Mouse (Mus musculus) heart, embryonic 12.5 days (tissue): ENCODE data around the gene Ddx6. TPM values are rescaled to one million over a fixed set of nuclear protein-coding genes. Genes with fewer than 3 reads are reported as not detected.
"Not testable (repeated sequence)": the region's sequence is repeated elsewhere in the genome, so short reads cannot be mapped to it uniquely, and the experiment has no call there.

Experiments
- ATAC-seq: fragments of 200-750 bp; cut with Nextera tagmentation; 2 replicates; pipeline ENCODE4 v1.8.0; 2017; ENCODE audit warnings: moderate TSS enrichment, moderate library complexity; ENCODE audit not compliant: insufficient number of reproducible peaks, low FRiP score
- H3K27ac ChIP-seq: fragments of 300-500 bp; sonication (generic); 2 replicates; pipeline ENCODE4 v1.5.1; 2016; ENCODE audit warnings: mild to moderate bottlenecking, moderate library complexity; ENCODE audit not compliant: poor library complexity, severe bottlenecking
- H3K27me3 ChIP-seq: fragments of 300-500 bp; sonication (generic); replicated peaks from 2 replicates; pipeline ENCODE4 v1.6.1; 2016; ENCODE audit warnings: mild to moderate bottlenecking, moderate library complexity
- H3K36me3 ChIP-seq: fragments of 300-500 bp; sonication (generic); 2 replicates; pipeline ENCODE4 v1.6.1; 2016; ENCODE audit warnings: mild to moderate bottlenecking, moderate library complexity
- H3K4me1 ChIP-seq: fragments of 300-500 bp; sonication (generic); replicated peaks from 2 replicates; pipeline ENCODE4 v1.6.1; 2016; ENCODE audit warnings: mild to moderate bottlenecking
- H3K4me2 ChIP-seq: fragments of 300-500 bp; sonication (generic); 2 replicates; pipeline ENCODE4 v1.6.1; 2016; ENCODE audit warnings: mild to moderate bottlenecking, moderate library complexity
- H3K4me3 ChIP-seq: fragments of 300-500 bp; sonication (generic); 2 replicates; pipeline ENCODE4 v1.5.1; 2016; ENCODE audit warnings: mild to moderate bottlenecking
- H3K9ac ChIP-seq: fragments of 300-500 bp; sonication (generic); 2 replicates; pipeline ENCODE4 v1.6.1; 2016; ENCODE audit warnings: mild to moderate bottlenecking, moderate library complexity
- H3K9me3 ChIP-seq: fragments of 300-500 bp; sonication (generic); replicated peaks from 2 replicates; pipeline ENCODE4 v1.6.1; 2016; ENCODE audit warnings: mild to moderate bottlenecking, moderate library complexity
- WGBS: fragments of 180-500 bp; shearing (Covaris S2); methylation state at CpG from one replicate; pipeline ENCODE4 v1.1.7; 2016; 5-methylcytosine and 5-hydroxymethylcytosine counted together
- polyA plus RNA-seq: library from polyadenylated mRNA; unstranded; fragments of >200 nt; fragmentation: Nextera tagmentation; extraction: Ambion mirVana; gene quantifications from 2 replicates; pipeline ENCODE4 v1.2.1, GENCODE M21; 2016

The Ddx6 gene
- polyA plus RNA-seq, 1 experiment from 2014 or later: 12.4 TPM

DNA sequence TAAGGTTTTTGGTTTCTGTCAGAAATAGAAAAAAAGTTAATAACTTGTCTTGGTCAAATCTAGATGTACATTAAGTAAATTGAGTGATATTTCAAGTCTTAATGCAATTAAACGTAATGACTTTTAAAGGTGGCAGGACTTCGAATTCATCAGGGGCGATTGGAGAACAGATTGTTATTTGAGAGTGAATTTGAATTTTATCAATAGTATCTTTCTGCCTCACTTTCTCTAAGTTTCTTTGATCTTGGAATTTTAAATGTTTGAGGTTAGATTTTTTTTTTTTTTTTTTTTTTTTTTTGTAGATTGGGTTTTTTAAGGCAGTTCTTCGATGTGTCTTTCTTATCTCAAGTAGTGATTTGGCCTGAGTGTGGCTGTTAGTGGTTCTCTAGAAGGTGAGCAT is 2.0 kb downstream of the Ddx6 start:
- Histone ChIP-seq H3K9ac (no peak overlapping the region), H3K36me3 (peaks cover 37% of the 10 kb centered on the region), H3K27ac (no peak overlapping the region), H3K4me3 (no peak overlapping the region), H3K27me3 (no peaks in the 10 kb centered on the region), H3K9me3 (no peaks in the 10 kb centered on the region), H3K4me2 (no peak overlapping the region), H3K4me1 (peaks cover 23% of the 10 kb centered on the region)
- no peak for ATAC-seq
- 51% methylated on average over 4 of the region's 4 CpGs for WGBS

DNA sequence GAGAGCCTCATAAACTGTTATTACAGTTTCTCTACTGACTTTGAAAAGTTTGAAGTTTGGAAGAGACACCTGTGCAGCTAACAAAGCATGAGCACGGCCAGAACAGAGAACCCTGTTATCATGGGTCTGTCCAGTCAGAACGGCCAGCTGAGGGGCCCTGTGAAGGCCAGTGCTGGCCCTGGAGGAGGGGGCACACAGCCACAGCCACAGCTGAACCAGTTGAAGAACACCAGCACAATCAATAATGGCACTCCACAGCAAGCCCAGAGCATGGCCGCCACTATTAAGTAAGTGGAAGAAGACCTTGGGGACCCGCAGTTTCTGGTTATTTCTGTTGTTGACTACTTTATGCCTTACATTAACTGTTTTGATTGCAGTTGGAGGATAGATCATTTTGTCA is 2.6 kb downstream of the Ddx6 start:
- Histone ChIP-seq H3K4me3 (peak overlapping the region; percentile 16), H3K27me3 (no peaks in the 10 kb centered on the region), H3K9me3 (no peaks in the 10 kb centered on the region), H3K27ac (no peak overlapping the region), H3K4me2 (peak overlapping the region; percentile 55), H3K36me3 (peaks cover 42% of the 10 kb centered on the region), H3K9ac (no peak overlapping the region), H3K4me1 (peaks cover 23% of the 10 kb centered on the region)
- WGBS: 47% methylated on average over 4 of the region's 4 CpGs
- ATAC-seq: no peak

DNA sequence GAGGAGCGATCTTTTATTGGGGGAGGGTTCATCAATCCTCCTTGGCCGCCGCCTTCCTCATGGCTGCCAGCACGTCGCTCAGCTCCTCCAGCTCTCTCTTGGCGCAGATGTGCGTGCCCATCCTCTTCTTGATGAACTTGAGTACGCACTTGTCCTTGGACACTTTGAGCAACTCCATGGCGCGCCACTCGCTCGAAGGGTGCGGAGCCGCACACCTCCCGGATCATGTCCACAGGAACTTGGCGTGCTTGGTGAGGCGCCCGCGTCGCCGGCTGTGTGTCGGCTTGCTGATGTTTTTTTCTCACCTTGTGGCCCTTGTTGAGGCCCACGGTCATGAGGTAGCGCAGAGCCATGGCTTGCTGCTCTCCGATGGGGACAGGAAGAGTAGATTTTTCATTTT is 5.7 kb downstream of the Ddx6 start:
- no peak overlapping the region for H3K4me2 ChIP-seq
- peaks cover 17% of the 10 kb centered on the region for H3K4me1 ChIP-seq
- H3K4me3 ChIP-seq: no peak overlapping the region
- ATAC-seq: no peak
- no peaks in the 10 kb centered on the region for H3K27me3 ChIP-seq
- H3K36me3 ChIP-seq: peaks cover 72% of the 10 kb centered on the region
- H3K9ac ChIP-seq: no peak overlapping the region
- 96% methylated on average over 25 of the region's 25 CpGs for WGBS
- no peak overlapping the region for H3K27ac ChIP-seq
- H3K9me3 ChIP-seq: no peaks in the 10 kb centered on the region

DNA sequence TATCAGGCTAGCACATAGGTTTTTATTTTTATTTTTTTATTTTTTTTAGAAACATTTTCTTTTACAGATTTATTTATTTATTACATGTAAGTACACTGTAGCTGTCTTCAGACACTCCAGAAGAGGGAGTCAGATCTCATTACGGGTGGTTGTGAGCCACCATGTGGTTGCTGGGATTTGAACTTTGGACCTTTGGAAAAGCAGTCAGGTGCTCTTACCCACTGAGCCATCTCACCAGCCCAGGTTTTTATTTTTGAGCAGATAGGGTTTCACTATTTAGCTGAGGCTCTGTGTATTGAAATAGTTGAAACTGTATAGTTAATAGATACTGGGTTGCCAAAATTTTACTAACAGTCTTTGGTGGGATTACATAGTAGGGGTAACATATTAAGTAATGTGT is 8.4 kb downstream of the Ddx6 start:
- H3K27ac ChIP-seq, ATAC-seq, H3K9me3 ChIP-seq, H3K9ac ChIP-seq, H3K27me3 ChIP-seq, H3K4me2 ChIP-seq, H3K4me1 ChIP-seq, H3K4me3 ChIP-seq: not testable (repeated sequence)
- peaks cover 84% of the 10 kb centered on the region for H3K36me3 ChIP-seq
- WGBS: 76% methylated on average over 1 of the region's 1 CpGs

DNA sequence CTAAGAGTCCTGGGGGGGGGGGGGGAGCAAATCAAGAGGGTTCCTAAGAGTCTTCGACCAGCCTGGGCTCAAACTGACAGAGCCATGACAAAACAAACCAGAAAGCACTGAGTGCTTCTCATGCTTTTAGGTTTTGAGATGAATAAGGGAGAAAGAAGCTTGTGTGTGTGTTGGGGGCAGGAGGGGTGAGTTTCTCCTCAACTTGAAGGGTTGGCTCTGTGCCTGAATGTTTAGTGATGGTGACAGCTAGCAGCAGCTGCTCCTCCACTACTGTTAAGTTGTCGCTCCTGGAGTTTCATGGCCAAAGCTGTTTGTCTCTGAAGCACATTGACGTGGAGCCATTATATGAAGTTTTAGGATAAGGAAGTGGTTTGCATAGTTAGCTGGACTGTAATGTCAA is 16.4 kb downstream of the Ddx6 start:
- Histone ChIP-seq H3K9ac (no peak overlapping the region), H3K4me2 (no peak overlapping the region), H3K4me1 (peaks cover 6% of the 10 kb centered on the region; the same call in 1 of the 2 replicates), H3K27me3 (no peaks in the 10 kb centered on the region), H3K36me3 (peaks cover 80% of the 10 kb centered on the region), H3K9me3 (no peaks in the 10 kb centered on the region), H3K27ac (no peak overlapping the region), H3K4me3 (no peak overlapping the region)
- WGBS: 69% methylated on average over 3 of the region's 3 CpGs
- no peak for ATAC-seq

DNA sequence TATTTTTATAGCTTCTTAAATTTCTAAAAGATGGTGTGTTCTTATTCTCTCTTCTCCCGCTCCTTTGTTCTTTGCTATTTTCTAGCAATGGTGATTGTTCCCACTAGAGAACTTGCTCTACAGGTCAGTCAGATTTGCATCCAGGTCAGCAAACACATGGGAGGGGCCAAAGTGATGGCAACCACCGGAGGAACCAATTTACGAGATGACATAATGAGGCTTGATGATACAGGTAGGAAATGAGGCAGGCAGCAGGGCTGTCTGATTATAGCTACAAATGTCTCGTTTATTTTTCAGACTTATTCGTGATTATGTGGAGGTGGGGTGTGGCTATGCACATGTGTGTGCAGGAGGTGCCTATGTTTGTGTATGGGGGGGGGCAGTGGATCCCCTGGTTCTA is 19.7 kb downstream of the Ddx6 start:
- Histone ChIP-seq H3K27me3 (no peaks in the 10 kb centered on the region), H3K9me3 (no peaks in the 10 kb centered on the region), H3K4me1 (peaks cover 6% of the 10 kb centered on the region; the same call in 1 of the 2 replicates), H3K9ac (no peak overlapping the region), H3K4me3 (no peak overlapping the region), H3K27ac (no peak overlapping the region), H3K36me3 (peaks cover 74% of the 10 kb centered on the region), H3K4me2 (no peak overlapping the region)
- no peak for ATAC-seq
- 86% methylated on average over 5 of the region's 5 CpGs for WGBS

DNA sequence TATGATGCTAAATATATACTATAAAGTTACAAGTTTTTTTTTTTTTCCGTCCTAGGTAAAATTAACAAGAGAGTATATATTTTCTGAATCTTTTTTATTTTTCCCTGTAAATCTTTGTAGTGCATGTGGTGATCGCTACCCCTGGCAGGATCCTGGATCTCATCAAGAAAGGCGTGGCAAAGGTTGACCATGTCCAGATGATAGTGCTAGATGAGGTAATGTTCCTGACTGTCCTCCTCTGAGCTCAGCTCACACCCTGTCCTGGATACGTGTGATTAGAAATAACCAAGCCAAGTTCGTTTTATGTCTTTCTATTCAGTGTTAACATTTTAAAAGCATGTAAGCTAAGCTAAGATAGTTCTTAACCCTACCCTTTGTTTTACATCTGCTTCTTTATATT is 21.6 kb downstream of the Ddx6 start:
- Histone ChIP-seq H3K4me1 (no peaks in the 10 kb centered on the region), H3K27ac (no peak overlapping the region), H3K36me3 (peaks cover 72% of the 10 kb centered on the region), H3K27me3 (no peaks in the 10 kb centered on the region), H3K4me2 (no peak overlapping the region), H3K9ac (no peak overlapping the region), H3K4me3 (no peak overlapping the region), H3K9me3 (no peaks in the 10 kb centered on the region)
- 75% methylated on average over 5 of the region's 5 CpGs for WGBS
- ATAC-seq: no peak

DNA sequence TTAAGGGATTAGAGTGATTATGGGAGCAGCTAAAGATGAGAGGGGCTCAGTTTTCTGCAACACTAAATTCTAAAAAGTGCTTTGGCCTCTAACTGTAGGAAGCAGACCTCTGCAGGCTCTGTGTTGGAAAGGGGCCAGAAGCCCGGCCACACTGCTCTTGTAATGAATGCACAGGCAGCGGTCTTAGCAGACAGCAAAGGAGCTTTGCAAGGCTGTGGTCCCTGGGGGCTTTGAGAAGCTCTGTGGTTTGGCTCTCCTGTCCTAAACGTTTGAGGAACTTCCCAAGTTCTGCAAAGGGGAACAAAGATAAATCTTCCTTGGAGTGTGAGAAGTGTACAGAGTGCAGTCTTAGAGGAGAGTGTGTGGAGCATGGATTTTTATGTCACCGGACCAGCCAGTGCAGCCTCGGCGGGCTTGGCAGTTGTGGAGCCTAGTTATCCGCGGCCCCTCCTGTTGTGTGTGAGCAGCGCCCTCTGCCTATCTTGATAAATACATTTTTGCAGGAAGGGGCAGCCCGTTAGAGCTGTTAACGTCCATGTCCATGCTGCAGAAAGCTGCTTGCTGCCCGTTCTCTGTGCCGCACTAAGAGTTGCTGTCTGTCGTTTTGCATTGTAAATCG is 33.0 kb downstream of the Ddx6 start:
- H3K9me3 ChIP-seq: no peaks in the 10 kb centered on the region
- 0 out of 2 replicates have a peak, but pooled peaks cover 3% of the 10 kb centered on the region for H3K4me1 ChIP-seq
- H3K4me2 ChIP-seq: no peak overlapping the region
- H3K27ac ChIP-seq: no peak overlapping the region
- no peaks in the 10 kb centered on the region for H3K27me3 ChIP-seq
- no peak overlapping the region for H3K4me3 ChIP-seq
- 75% methylated on average over 15 of the region's 15 CpGs for whole genome bisulfite sequencing
- ATAC-seq: no peak
- H3K9ac ChIP-seq: no peak overlapping the region
- peaks cover 64% of the 10 kb centered on the region for H3K36me3 ChIP-seq

DNA sequence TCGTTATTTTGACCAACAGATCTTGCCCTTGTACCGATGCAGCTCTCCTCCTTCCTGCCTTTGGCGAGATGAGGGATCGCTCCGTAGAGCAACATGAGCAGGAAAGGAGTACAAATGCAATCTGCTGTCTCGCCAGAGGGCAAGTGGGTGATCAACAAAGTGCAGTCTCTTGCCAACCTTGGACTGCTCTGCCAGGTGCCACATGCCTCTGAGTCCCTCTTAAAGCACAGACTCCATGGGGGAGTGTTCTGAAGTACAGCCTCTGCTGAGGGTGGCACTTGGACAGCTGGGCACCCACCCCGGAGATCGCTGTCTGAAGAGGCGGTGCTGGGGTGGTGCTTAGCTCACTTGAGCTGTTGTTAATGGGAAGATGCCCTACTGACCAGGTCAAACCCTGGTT is 34.0 kb downstream of the Ddx6 start:
- not testable (repeated sequence) for H3K9me3 ChIP-seq, H3K4me3 ChIP-seq, ATAC-seq, H3K9ac ChIP-seq, H3K27me3 ChIP-seq, H3K4me2 ChIP-seq, H3K27ac ChIP-seq, H3K4me1 ChIP-seq
- H3K36me3 ChIP-seq: peaks cover 55% of the 10 kb centered on the region
- WGBS: 91% methylated on average over 9 of the region's 9 CpGs

DNA sequence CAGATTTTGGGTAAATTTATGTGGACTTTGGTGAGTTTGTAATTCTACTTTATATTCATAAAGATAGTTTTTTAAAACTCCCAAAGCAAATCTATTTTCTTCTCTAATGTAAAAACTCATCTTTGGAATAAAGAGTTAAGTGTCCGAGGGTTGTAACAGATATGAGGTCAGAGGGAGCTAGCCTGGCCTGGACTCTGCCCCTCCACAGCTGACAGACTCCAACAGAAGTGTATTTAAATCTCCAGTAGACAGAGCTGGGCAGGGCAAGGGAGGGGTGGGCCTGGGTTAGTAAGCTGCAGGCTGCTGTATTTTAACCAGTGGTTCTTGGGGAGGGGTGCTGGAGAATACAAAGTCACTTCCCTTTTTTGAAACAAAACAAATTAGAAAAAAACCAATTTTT is 35.3 kb downstream of the Ddx6 start:
- not testable (repeated sequence) for H3K9ac ChIP-seq, H3K27me3 ChIP-seq, H3K27ac ChIP-seq, H3K4me2 ChIP-seq, H3K4me3 ChIP-seq, H3K9me3 ChIP-seq, ATAC-seq, H3K4me1 ChIP-seq
- 68% methylated on average over 1 of the region's 1 CpGs for WGBS
- peaks cover 42% of the 10 kb centered on the region for H3K36me3 ChIP-seq

DNA sequence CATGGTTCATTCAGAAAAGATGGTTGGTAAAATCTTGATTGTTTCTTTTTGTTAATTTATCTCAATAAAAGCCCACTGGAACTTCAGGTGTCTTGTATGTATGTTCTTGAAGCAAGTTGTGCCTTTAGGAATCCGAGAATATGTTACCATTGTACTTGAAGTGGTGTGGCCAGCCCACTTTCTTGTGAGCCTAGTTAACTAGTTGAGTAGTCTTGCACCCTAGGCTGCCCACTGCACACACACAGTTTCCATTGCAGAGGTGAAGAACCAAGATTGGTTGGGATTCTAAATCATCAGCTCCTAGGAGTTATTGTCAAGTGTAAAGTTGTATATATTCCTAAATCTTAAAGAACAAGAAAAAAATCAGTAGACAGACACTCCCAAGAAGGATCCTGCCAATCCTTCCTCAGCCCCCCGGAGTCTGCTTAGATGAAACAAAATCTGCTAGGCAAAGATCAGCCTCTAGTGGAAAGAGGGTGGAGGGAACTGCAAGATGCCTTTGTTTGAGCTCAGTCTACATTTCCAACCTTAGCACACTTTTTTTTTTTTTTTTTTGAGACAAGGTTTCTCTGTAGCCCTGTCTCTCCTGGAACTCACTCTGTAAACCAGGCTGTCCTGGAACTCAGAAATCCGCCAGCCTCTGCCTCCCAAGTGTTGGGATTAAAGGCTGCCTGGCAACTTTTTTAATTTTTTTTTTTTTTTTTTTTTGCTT is 36.1 kb downstream of the Ddx6 start:
- no peak for ATAC-seq
- WGBS: 86% methylated on average over 3 of the region's 3 CpGs

DNA sequence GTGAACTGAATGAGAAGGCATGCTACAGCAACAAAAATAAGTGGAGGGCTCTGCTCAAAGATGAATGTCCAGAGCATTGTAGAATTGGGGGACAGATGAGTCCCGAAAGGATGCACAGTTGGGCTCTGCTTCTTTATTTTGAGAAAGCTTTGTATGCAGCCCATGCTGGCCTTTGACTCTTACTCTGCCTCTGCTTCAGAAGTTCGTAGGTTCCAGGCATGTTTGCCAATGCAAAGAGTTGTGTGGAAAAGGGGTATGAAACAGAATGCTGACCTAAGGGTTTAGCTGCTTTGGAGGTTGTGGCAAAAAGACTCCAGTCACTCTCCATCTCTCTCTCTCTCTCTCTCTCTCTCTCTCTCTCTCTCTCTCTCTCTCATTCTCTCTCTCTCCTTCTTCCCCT is 36.9 kb downstream of the Ddx6 start:
- peaks cover 12% of the 10 kb centered on the region; the same call in 1 of the 2 replicates for H3K4me1 ChIP-seq
- H3K4me3 ChIP-seq: no peak overlapping the region
- H3K27ac ChIP-seq: no peak overlapping the region
- WGBS: 91% methylated on average over 2 of the region's 2 CpGs
- ATAC-seq: no peak
- H3K9me3 ChIP-seq: no peaks in the 10 kb centered on the region
- H3K36me3 ChIP-seq: peaks cover 27% of the 10 kb centered on the region
- H3K9ac ChIP-seq: no peak overlapping the region
- H3K4me2 ChIP-seq: no peak overlapping the region
- no peaks in the 10 kb centered on the region for H3K27me3 ChIP-seq

More for the DNA sequence above, 36.1 kb downstream of the Ddx6 start:
- Histone ChIP-seq H3K9me3 (no peaks in the 10 kb centered on the region), H3K27ac (no peak overlapping the region), H3K4me3 (no peak overlapping the region), H3K27me3 (no peaks in the 10 kb centered on the region), H3K4me1 (peaks cover 6% of the 10 kb centered on the region; the same call in 1 of the 2 replicates), H3K36me3 (peaks cover 35% of the 10 kb centered on the region), H3K4me2 (no peak overlapping the region), H3K9ac (no peak overlapping the region)
